Mouse (Mus musculus) small intestine, adult 2 months (tissue): ENCODE data around the gene 2700081O15Rik.

Source experiments
- CTCF ChIP-seq: fragments of 200-500 bp; IDR thresholded peaks from 2 replicates; pipeline ENCODE4 v1.5.1; 2012; ENCODE audit warnings: low read depth, mild to moderate bottlenecking, control low read depth, inconsistent platforms, low read length, moderate library complexity, mixed read lengths; ENCODE audit not compliant: insufficient replicate concordance, insufficient read length; ENCODE audit errors: extremely low read depth
- POLR2A ChIP-seq: fragments of 200-500 bp; IDR thresholded peaks from 2 replicates; pipeline ENCODE4 v1.6.1; 2012; ENCODE audit warnings: low read depth, mild to moderate bottlenecking, control low read depth, inconsistent platforms, low read length, moderate library complexity

- TF ChIP-seq CTCF: no peak
- TF ChIP-seq POLR2A: no peak
Observed at GRCm38 (mm10) chr19:7424131-7424530, 6.7 kb downstream of the 2700081O15Rik start.
